Mouse (Mus musculus): ENCODE measurements at regions not wholly inside any gene's neighbourhood (a gene's known extent, or its start where the extent isn't known, plus 50 kb on each side); places are given as distances from the start of the nearest gene placed in this dataset.

DNA sequence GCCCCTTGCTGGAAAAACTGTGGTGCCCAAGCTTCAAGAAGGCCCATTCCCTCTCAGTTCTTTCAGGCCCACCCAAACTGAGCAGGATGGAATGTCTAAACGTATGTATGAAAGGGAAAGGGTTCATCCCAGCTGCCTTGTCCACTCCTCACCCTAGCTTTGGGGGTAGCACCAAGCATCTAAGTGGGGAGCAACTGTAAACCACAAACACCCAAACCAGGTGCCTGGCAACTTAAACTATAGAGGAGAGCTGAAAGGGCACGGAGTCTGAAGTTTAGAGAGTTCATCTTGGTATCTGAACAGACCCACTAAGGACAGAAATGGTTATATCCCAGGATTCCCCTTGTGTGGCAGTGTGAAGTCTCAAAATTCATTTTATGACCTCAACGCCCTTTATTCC is 90.1 kb upstream of the Ssbp2 start:
- no peak for DNase-seq (ENCODE audit: low spot score in 2 of 2)

DNA sequence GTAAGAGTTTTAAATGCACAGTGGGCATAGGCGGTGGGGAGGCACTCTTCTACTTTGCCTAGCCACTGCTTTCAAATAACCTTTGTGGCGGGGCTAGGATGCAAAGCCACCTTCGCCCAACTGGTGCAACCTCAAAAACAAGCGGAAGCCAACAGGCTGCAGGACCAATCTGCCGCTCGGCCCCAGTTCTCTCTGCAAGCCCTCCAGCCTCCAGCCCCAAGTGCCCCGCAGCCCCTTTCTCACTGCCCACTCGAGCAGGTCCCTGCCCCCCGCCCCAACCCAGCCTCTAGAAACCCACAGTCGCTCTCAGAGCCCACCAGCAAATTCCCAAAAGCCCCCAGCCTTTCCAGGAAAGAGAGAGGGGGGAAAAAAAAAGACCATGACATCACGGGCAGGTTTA is 89.6 kb upstream of the Ssbp2 start:
- DNase-seq (ENCODE audit: low spot score in 2 of 2), result peak; percentile 14 to 43

DNA sequence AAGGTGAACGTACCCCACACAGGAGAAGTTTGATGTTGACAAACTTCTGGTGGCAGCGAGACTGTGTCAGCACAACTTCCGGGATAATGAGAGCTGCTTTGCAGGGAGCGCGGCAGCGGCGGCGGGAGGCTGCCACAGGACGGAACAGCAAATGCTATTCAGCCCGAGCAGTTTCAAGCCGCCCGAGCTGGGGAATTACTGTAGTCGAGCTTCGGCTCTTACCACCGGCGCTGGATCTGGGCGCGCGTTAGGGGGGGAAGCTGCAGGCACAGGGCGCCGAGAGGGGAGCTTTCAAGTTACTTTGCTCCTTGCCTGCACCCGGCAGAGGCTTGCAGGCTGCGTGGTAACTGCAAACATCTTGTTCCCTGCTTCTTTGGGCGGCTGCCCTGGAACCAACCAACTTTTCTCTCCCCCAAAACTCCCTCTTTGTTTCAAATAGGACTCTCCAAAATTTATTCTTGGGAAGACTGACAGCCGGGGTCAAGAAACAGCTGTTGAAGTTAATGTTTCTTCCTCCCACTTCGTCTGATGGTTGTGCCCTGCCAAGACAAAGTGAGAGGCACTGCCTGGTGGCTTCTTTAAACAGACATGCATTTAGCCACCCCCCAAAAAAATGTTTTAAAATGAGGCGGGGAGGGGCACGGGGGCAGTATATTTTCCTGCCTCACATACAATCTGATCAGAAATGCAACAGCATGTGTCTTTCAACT is 89.0 kb upstream of the Ssbp2 start:
- peak; percentile 76 to 87 for DNase-seq (ENCODE audit: low spot score in 2 of 2)

DNA sequence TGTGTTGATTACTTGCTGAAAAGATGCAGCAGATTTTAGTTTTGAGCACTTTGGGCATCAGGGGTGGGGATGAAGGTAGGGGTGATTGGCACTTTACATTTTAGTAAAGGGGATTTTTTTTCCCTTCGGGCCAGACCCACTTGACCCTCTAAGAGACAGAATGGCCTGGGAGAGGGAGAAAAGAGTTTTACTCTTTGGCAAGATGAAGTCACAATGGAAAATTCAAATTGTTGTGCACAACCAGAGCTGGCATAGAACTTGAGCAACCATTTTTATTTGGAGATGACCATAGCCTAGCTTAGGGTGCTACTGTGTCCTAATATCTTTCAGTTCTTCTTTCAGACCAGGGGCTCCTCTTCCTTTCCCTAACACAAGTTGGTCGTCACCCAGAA is 88.5 kb upstream of the Ssbp2 start:
- no peak for DNase-seq (ENCODE audit: low spot score in 2 of 2)

DNA sequence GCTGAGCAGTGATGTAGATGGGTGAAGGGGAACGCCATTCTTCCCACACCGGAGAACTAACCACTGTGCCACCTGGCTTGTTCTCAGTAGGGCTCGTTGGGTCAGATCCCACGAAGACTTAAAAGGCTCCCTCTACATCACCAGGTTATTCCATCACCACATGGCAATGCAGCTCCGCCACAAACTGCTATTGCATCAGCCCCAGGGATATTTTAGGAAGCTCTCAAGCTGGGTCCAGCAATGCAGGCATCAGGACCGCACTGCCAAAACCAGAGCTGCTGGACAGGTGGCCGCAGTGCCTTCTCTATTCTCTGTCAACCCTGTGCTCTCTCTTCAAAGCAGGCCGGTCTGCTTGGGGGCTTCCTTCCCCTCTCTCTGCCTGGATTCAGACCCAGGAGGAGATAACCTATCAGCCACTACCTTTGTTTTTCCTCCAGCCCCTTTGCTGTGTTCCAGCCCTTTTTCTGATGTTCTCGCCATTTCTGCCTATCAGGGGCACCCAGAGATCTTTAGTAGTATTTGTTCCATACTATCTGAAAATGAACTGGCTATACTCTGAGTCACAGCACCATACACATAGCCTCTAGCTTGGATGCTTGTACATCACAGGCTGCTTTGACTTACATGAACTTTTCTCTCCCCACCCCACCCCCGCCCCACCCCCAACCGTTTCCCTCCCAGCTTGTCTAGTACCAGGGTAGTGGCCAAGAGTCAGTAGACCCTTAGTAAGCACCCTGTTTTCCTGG is 87.8 kb upstream of the Ssbp2 start:
- DNase-seq (ENCODE audit: low spot score in 2 of 2), result no peak

DNA sequence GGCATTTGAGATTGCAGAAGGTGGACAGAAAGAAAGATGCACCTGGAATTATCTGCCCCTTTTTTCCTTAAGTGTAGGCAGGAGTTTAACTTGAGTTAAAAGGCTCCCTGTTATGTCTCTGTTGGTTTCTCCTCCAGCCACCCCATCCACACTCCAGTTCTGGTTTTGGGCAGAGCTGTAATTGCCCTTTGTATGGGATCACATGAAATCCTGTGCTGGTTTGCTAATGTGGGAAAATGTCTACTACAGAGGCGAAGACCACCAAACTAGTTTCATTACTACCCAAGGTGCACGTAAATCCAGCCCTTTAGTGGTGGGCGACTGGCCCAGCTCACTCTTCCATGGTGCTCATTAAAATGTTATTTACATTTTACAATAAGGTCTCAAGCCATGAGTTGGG is 85.9 kb upstream of the Ssbp2 start:
- no peak for DNase-seq (ENCODE audit: low spot score in 2 of 2)

DNA sequence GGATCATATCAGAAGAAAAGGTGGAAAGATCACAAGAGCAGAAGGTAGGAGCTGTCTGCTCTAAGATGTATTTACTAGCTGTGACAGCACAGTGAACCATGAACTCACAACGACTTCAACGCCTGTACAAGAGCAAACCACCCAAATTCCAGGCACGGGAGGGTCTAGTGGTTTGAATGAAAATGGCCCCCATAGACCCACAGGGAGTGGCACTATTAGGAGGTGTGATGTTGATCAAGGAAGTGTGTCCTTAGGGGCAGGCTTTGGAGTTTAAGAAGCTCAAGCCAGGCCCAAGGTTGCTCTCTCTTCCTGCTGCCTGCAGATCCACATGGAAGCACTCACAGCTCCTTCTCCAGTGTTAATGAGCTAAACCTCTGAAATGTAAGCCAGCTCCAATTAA is 83.5 kb upstream of the Ssbp2 start:
- DNase-seq (ENCODE audit: low spot score in 2 of 2), result no peak

DNA sequence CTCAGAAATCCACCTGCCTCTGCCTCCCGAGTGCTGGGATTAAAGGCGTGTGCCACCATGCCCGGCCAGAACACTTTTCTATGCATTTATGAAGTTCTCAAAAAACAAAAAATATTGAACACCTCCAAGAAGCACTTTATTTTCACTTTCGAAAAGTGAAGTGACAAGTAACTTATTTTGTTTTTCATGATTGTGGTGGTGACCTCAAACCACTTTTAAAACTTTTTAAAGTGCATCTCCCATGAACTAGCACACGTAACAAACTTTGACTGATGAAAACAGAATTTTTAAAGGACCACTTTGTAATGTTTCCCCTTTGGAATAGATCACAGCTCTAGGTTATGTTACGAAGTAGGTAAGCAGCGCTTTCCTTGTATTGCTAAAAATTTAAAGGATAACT is 82.7 kb upstream of the Ssbp2 start:
- DNase-seq (ENCODE audit: low spot score in 2 of 2), result no peak

DNA sequence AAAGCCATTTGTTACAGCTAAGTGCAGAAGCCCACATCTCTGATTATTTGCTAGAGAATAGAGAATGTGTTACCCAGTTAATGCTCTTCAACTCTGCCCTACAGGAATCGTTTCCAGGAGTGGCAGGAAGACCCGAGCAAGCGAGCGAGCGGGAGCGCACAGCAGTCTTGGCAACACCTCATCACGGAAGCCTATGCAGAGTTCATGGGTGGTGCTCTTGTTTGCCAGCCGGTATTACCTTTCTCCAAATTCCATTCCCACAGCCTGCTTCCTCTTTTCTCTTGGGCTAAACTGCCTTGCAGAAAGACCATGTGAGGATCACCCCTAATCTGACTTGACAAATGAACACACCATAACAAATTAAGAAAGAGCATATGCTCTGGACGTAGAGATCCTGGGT is 82.1 kb upstream of the Ssbp2 start:
- DNase-seq (ENCODE audit: low spot score in 2 of 2), result no peak

DNA sequence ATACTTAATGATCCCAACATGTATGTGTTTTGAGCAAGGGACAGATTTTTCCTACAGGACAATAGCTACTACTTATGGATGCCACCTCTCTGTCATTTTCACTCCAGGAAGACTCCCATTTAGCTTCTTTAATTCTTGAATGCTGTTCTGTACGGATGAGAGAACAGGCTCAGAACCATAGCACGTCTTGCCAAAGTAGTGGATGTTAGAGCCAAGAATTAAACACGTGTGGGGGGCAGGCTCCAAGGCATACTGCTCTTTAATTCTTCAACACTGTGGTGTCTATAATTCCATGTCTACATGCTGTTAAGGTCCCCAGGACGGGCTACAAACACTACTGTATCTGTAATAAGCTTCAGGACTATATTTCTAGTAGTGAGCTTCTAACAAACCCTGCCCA is 74.7 kb upstream of the Ssbp2 start:
- DNase-seq (ENCODE audit: low spot score in 2 of 2), result no peak

DNA sequence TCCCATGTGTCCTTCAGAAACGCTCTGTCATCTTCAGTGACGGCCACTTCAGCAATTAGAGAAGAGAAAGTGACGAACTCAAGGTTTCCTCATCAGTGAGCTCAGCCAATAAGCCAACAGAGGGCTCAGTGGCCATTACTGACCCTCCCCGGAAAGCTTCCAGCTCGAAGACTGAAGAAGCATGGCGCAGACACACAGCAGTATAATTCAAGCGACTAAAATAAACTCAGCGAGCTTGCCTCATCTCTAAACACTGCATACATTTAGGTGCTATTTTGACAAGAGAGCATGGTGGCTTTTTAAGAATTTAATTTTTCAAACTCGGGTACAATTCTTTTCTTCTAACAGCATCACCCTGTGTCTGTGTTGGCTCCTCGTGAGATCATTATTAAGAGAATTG is 72.2 kb upstream of the Ssbp2 start:
- no peak for DNase-seq (ENCODE audit: low spot score in 2 of 2)

DNA sequence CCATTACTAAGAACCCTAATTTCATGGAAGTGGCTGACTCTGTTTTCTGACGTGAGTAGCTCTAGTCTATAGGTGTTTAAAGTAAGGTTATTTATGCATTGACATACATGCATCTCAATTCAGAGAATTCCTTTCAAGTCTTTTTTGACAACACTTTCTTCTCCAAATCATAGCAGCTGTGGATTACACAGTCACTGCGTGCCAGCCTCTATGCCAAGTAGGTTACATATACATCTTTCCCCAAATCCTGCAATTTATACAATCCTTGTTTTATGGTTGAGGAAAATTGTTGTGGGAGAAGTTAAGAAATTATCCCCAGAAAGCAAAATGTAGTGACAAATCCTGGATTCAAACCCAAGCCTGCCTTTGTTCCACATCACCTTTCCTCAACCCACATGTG is 56.5 kb upstream of the Ssbp2 start:
- no peak for DNase-seq (ENCODE audit: low spot score in 2 of 2)

DNA sequence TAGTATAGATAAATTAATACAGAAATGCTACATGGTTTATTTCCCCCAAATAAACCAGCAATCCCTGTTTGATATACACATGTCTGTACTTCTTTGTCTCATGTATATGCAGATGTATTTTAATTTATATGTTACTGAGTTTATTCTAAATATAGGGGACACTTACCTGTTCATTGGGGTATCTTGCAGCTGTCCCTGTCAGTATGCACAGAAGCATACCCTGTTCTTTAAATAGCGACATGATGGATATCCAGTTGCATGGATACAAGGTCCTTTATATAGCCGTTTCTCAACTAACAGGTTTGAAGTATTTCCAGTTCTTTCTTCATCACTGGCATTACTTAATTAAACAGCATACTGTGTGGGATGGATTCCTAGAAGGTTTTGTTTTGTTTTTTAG is 55.1 kb upstream of the Ssbp2 start:
- DNase-seq (ENCODE audit: low spot score in 2 of 2), result no peak

DNA sequence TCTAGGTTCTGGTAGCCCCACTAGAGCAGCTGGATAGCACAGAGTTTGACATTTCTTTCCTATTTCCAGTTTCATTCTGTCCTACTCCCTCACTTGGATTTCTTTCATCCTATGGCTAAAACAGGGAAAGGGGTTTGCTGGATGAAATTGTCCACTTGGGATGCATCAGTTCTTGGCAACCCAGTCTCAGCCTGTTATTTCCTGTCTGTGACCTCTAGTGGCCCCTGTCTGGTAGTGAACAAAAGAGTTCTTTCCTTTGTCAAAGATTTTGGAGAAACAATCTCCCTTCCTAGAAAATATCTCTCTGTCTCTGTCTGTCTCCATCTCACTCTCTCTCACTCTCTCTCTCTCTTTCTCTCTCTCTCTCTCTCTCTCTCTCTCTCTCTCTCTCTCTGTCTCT is 50.0 kb upstream of the Ssbp2 start:
- no peak for DNase-seq (ENCODE audit: low spot score in 2 of 2)
